24 mouse cellular contexts compared by ENCODE assay signal in genomic region chr12:38545431-38545830, GRCm38 (mm10).
DNase-seq lines count a peak whose midpoint lies in the region; ATAC-seq and TF ChIP-seq lines count a peak whose summit lies in the region.
"Had no signal": no experiment of that assay in that cellular context is flagged by ENCODE, and none has a peak within 500 bp of the region (broad histone marks: within the 10 kb centered on the region; RNA-seq: fewer than 3 reads in every experiment).

No protein-coding gene starts in this region.

- H3K9ac ChIP-seq in embryonic facial prominence, embryonic 14.5 days (ENCODE audit: low read depth, low read length) = no peak overlapping the region
- H3K9ac ChIP-seq in heart, adult 2 months (ENCODE audit: low read depth, low read length) = no peak overlapping the region
- H3K9ac ChIP-seq: embryonic facial prominence, embryonic 15.5 days; forebrain, postnatal 0 days; hindbrain, embryonic 12.5 days; hindbrain, embryonic 15.5 days had no signal

- H3K4me1 ChIP-seq in embryonic facial prominence, embryonic 14.5 days (ENCODE audit: control insufficient read depth, insufficient read depth, low read length) = no peaks in the 10 kb centered on the region
- no peaks in the 10 kb centered on the region for H3K4me1 ChIP-seq in embryonic facial prominence, embryonic 10.5 days
- H3K4me1 ChIP-seq in heart, adult 2 months (ENCODE audit: control insufficient read depth, insufficient read depth, low read length) = no peaks in the 10 kb centered on the region
- H3K4me1 ChIP-seq: embryonic facial prominence, embryonic 15.5 days; hindbrain, embryonic 12.5 days; hindbrain, embryonic 15.5 days had no signal

- no peaks in the 10 kb centered on the region for H3K79me2 ChIP-seq in heart, adult 2 months (replicated peaks; ENCODE audit: control insufficient read depth, insufficient read depth, low read length)

- intact Hi-C loops in heart, adult 2 months (cut with DNase I) = no loop called here

- WGBS in embryonic facial prominence, embryonic 14.5 days = 71% methylated on average over 4 of the region's 4 CpGs
- WGBS in embryonic facial prominence, embryonic 10.5 days = 75% methylated on average over 4 of the region's 4 CpGs
- 71% methylated on average over 4 of the region's 4 CpGs for WGBS in heart, adult 2 months

- no peak overlapping the region for H3K4me2 ChIP-seq in embryonic facial prominence, embryonic 14.5 days (ENCODE audit: low read depth, low read length)
- H3K4me2 ChIP-seq: embryonic facial prominence, embryonic 15.5 days; heart, embryonic 11.5 days; hindbrain, embryonic 12.5 days; hindbrain, embryonic 15.5 days had no signal

- TF ChIP-seq EP300 in heart, adult 2 months (IDR thresholded peaks at IDR 0.05; ENCODE audit: insufficient read depth, low read depth, low read length) = no peak

- no peak overlapping the region for H3K4me3 ChIP-seq in embryonic facial prominence, embryonic 14.5 days (ENCODE audit: low read depth, low read length)
- H3K4me3 ChIP-seq in embryonic facial prominence, embryonic 10.5 days = no peak overlapping the region
- no peak overlapping the region for H3K4me3 ChIP-seq in heart, adult 2 months
- H3K4me3 ChIP-seq: embryonic facial prominence, embryonic 15.5 days; hindbrain, embryonic 12.5 days; hindbrain, embryonic 15.5 days had no signal

- no peak for TF ChIP-seq POLR2A in heart, adult 2 months (IDR thresholded peaks at IDR 0.05; ENCODE audit: insufficient read depth, low read depth, low read length)

- TF ChIP-seq CTCF in heart, adult 2 months (IDR thresholded peaks at IDR 0.05) = no peak

- H3K36me3 ChIP-seq in embryonic facial prominence, embryonic 14.5 days (ENCODE audit: control insufficient read depth, insufficient read depth, low read length) = no peaks in the 10 kb centered on the region
- H3K36me3 ChIP-seq in embryonic facial prominence, embryonic 10.5 days (replicated peaks) = no peaks in the 10 kb centered on the region
- no peaks in the 10 kb centered on the region for H3K36me3 ChIP-seq in heart, adult 2 months (ENCODE audit: control insufficient read depth, insufficient read depth, low read length)
- H3K36me3 ChIP-seq: embryonic facial prominence, embryonic 15.5 days; hindbrain, embryonic 12.5 days; hindbrain, embryonic 15.5 days had no signal

- ATAC-seq in embryonic facial prominence, embryonic 14.5 days (ENCODE audit: low read depth) = no peak
- ATAC-seq: activated CD4-positive, CD25-positive, alpha-beta regulatory T cell, adult 4 months; CD4-positive, CD25-positive, alpha-beta regulatory T cell, adult 4 months; forebrain, embryonic 14.5 days; forebrain, postnatal 0 days; intestine, postnatal 0 days had no signal

- no peak overlapping the region for H3K27ac ChIP-seq in embryonic facial prominence, embryonic 14.5 days (replicated peaks; ENCODE audit: low read depth, low read length)
- no peak overlapping the region for H3K27ac ChIP-seq in embryonic facial prominence, embryonic 10.5 days (replicated peaks)
- no peak overlapping the region for H3K27ac ChIP-seq in heart, adult 2 months
- H3K27ac ChIP-seq: embryonic facial prominence, embryonic 15.5 days; hindbrain, embryonic 12.5 days; hindbrain, embryonic 15.5 days had no signal

- H3K27me3 ChIP-seq in embryonic facial prominence, embryonic 14.5 days (replicated peaks; ENCODE audit: control insufficient read depth, insufficient read depth, low read length) = no peaks in the 10 kb centered on the region
- no peaks in the 10 kb centered on the region for H3K27me3 ChIP-seq in embryonic facial prominence, embryonic 10.5 days (replicated peaks; ENCODE audit: low read depth, poor library complexity, severe bottlenecking)
- H3K27me3 ChIP-seq in heart, adult 2 months (ENCODE audit: control insufficient read depth, insufficient read depth, low read length) = no peaks in the 10 kb centered on the region
- H3K27me3 ChIP-seq: embryonic facial prominence, embryonic 15.5 days; hindbrain, embryonic 12.5 days; hindbrain, embryonic 15.5 days had no signal

- peak; percentile 2 for DNase-seq in embryonic facial prominence, embryonic 14.5 days (ENCODE audit: low spot score)
- no peak for DNase-seq in embryonic facial prominence, embryonic 10.5 days (ENCODE audit: low spot score)
- DNase-seq in Muller cell, postnatal 12 days (ENCODE audit: inconsistent ontology term) = peak; percentile 1
- DNase-seq in brain, adult 2 months (ENCODE audit: low read depth, low spot score) = peak; percentile 31
- DNase-seq in retina, embryonic 14.5 days (ENCODE audit: low spot score) = peak; percentile 61
- no peak for DNase-seq in frontal cortex, postnatal 36 days (ENCODE audit: low spot score in 2 of 2)
- DNase-seq in heart, adult 2 months = no peak
- DNase-seq: adrenal gland, adult 8-10 months; adrenal gland, postnatal 36 days; cerebellum, adult 11-12 months; cerebellum, adult 8-10 months; cerebellum, postnatal 14 days; embryo, embryonic 11 days; forebrain, postnatal 0 days; gastrocnemius, postnatal 10 days; gastrocnemius, postnatal 36 days had no signal

- no peaks in the 10 kb centered on the region for H3K9me3 ChIP-seq in embryonic facial prominence, embryonic 14.5 days (ENCODE audit: control insufficient read depth, low read length)
- no peaks in the 10 kb centered on the region for H3K9me3 ChIP-seq in embryonic facial prominence, embryonic 10.5 days
- H3K9me3 ChIP-seq: embryonic facial prominence, embryonic 15.5 days; hindbrain, embryonic 12.5 days; hindbrain, embryonic 15.5 days had no signal

Comparison
In these comparisons a context has a peak if more than half of its experiments do, and no peak if none do; other contexts are left out.
1. DNase-seq: peak in embryonic facial prominence, embryonic 14.5 days (single experiment), Muller cell, postnatal 12 days (single experiment), brain, adult 2 months (single experiment) and retina, embryonic 14.5 days (single experiment); none in embryonic facial prominence, embryonic 10.5 days (single experiment), frontal cortex, postnatal 36 days (0 of 2) and heart, adult 2 months (0 of 2).